Mouse (Mus musculus) limb, embryonic 15.5 days (tissue): ENCODE measurements around the gene Ctdnep1. TPM values are rescaled to one million over a fixed set of nuclear protein-coding genes. Genes with fewer than 3 reads are reported as not detected.
"Not testable (repeated sequence)": the region's sequence is repeated elsewhere in the genome, so short reads cannot be mapped to it uniquely, and the experiment has no call there.

Source experiments
- ATAC-seq: fragments of 200-750 bp; cut with Nextera tagmentation; 2 replicates; pipeline ENCODE4 v1.8.0; 2017; ENCODE audit warnings: low read depth, moderate TSS enrichment; ENCODE audit not compliant: insufficient number of reproducible peaks, low FRiP score, low TSS enrichment
- H3K27ac ChIP-seq: fragments of 300-500 bp; sonication (generic); 2 replicates; pipeline ENCODE4 v1.5.1; 2015; ENCODE audit warnings: moderate library complexity, mild to moderate bottlenecking, inconsistent platforms
- H3K27me3 ChIP-seq: fragments of 300-500 bp; sonication (generic); 2 replicates; pipeline ENCODE4 v1.6.1; 2015; ENCODE audit warnings: inconsistent platforms
- H3K36me3 ChIP-seq: fragments of 300-500 bp; sonication (generic); 2 replicates; pipeline ENCODE4 v1.6.1; 2015; ENCODE audit warnings: inconsistent platforms
- H3K4me1 ChIP-seq: fragments of 300-500 bp; sonication (generic); 2 replicates; pipeline ENCODE4 v1.6.1; 2015; ENCODE audit warnings: inconsistent platforms
- H3K4me2 ChIP-seq: fragments of 300-500 bp; sonication (generic); 2 replicates; pipeline ENCODE4 v1.6.1; 2015; ENCODE audit warnings: mild to moderate bottlenecking, inconsistent platforms
- H3K4me3 ChIP-seq: fragments of 300-500 bp; sonication (generic); 2 replicates; pipeline ENCODE4 v1.5.1; 2015; ENCODE audit warnings: mild to moderate bottlenecking, inconsistent platforms
- H3K9ac ChIP-seq: fragments of 300-500 bp; sonication (generic); 2 replicates; pipeline ENCODE4 v1.6.1; 2015; ENCODE audit warnings: inconsistent platforms
- H3K9me3 ChIP-seq: fragments of 300-500 bp; sonication (generic); 2 replicates; pipeline ENCODE4 v1.6.1; 2016; ENCODE audit warnings: inconsistent platforms
- WGBS: fragments of 180-500 bp; shearing (Covaris S2); methylation state at CpG from one replicate; pipeline ENCODE4 v1.1.7; 2015; 5-methylcytosine and 5-hydroxymethylcytosine counted together
- polyA plus RNA-seq: library from polyadenylated mRNA; unstranded; fragments of >200 nt; fragmentation: Nextera tagmentation; extraction: Ambion mirVana; gene quantifications from 2 replicates; pipeline ENCODE4 v1.2.1, GENCODE M21; 2015

Gene Ctdnep1
- polyA plus RNA-seq, 1 experiment from 2014 or later, result 32.0 TPM

- H3K27ac ChIP-seq, result no peak overlapping the region
Measured at GRCm38 (mm10) chr11:69953267-69953915, 27.6 kb upstream of the Ctdnep1 start.

GRCm38 (mm10) chr11:69955618-69956017 lies 25.3 kb upstream of the Ctdnep1 start:
- not testable (repeated sequence) for H3K27ac ChIP-seq, H3K36me3 ChIP-seq, H3K4me1 ChIP-seq, H3K4me2 ChIP-seq, H3K9me3 ChIP-seq, H3K4me3 ChIP-seq, H3K9ac ChIP-seq, ATAC-seq
- H3K27me3 ChIP-seq, result peaks cover 17% of the 10 kb centered on the region
- 65% methylated on average over 4 of the region's 4 CpGs for WGBS

More at GRCm38 (mm10) chr11:69953267-69953915, 27.6 kb upstream of the Ctdnep1 start:
- no peak overlapping the region for H3K4me3 ChIP-seq
- H3K36me3 ChIP-seq, result no peaks in the 10 kb centered on the region
- no peak for ATAC-seq
- peaks cover 4% of the 10 kb centered on the region for H3K4me1 ChIP-seq
- no peak overlapping the region for H3K9ac ChIP-seq
- WGBS, result 53% methylated on average over 11 of the region's 11 CpGs
- peaks cover under 1% of the 10 kb centered on the region; the same call in 1 of the 2 replicates for H3K27me3 ChIP-seq
- no peaks in the 10 kb centered on the region for H3K9me3 ChIP-seq
- no peak overlapping the region for H3K4me2 ChIP-seq

- Histone ChIP-seq H3K9ac (no peak overlapping the region), H3K9me3 (no peaks in the 10 kb centered on the region), H3K36me3 (no peaks in the 10 kb centered on the region), H3K27me3 (peaks cover 17% of the 10 kb centered on the region), H3K4me2 (no peak overlapping the region), H3K4me1 (no peaks in the 10 kb centered on the region), H3K27ac (no peak overlapping the region), H3K4me3 (no peak overlapping the region)
- 58% methylated on average over 1 of the region's 1 CpGs for WGBS
- ATAC-seq, result no peak
Measured at GRCm38 (mm10) chr11:69956218-69956617, 24.7 kb upstream of the Ctdnep1 start.

DNA sequence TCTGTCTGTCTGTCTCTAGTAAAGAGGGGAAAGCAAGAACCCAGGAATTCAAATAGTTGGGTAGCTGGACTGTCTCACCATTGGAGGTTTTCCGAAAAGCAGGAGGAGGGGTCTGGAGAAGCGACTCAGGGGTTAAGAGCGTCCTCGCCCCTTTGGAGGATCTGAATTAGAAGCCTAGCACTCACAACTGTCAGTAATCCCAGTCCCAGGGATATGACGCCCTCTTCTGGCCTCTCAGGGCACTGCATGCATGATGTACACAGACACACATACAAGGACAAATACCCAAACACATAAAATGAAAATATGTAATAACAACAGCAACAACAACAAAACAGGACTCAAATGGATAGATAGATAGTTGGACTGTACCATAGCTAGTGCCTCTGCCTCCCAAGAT lies 20.3 kb upstream of the Ctdnep1 start:
- Histone ChIP-seq H3K9ac (no peak overlapping the region), H3K4me1 (peaks cover 8% of the 10 kb centered on the region), H3K27ac (no peak overlapping the region), H3K27me3 (peaks cover 55% of the 10 kb centered on the region), H3K4me3 (no peak overlapping the region), H3K9me3 (no peaks in the 10 kb centered on the region), H3K36me3 (no peaks in the 10 kb centered on the region), H3K4me2 (no peak overlapping the region)
- no peak for ATAC-seq
- 40% methylated on average over 5 of the region's 5 CpGs for WGBS

DNA sequence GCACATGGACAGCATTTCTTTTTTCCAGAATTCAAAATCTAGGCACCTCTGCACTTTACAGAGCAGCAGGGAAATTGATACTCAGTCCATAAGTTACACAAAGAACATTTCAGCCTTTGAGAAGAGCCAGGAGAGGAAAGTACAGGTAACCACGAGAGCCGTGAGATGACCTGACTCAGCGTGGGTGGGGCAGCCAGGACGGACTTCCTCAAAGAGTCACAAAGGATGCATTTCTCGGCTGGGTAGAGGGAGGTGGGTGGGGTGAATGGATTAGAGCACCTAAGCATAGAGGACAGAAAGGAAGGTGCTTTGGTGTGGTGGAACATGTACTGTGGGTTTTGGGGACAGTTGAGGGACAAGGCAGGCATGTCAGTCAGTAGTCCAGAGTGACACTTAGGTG lies 19.1 kb upstream of the Ctdnep1 start:
- no peak for ATAC-seq

GRCm38 (mm10) chr11:69964650-69965270 lies 16.2 kb upstream of the Ctdnep1 start, which contains the start of gene Cldn7:
Cldn7 (plus strand) TSS chr11:69964779.
- peaks cover 19% of the 10 kb centered on the region for H3K36me3 ChIP-seq
- H3K9ac ChIP-seq, result no peak within 1 kb of the TSS
- no peak within 1 kb of the TSS for H3K27ac ChIP-seq
- ATAC-seq, result no peak
- H3K4me2 ChIP-seq, result peak within 1 kb of the TSS; percentile 72
- H3K4me3 ChIP-seq, result peak within 1 kb of the TSS; percentile 39
- peaks cover 65% of the 10 kb centered on the region for H3K27me3 ChIP-seq
- WGBS, result 10% methylated on average over 24 of the region's 24 CpGs
- H3K9me3 ChIP-seq, result no peaks in the 10 kb centered on the region
- H3K4me1 ChIP-seq, result peaks cover 24% of the 10 kb centered on the region

More for the DNA sequence above, 19.1 kb upstream of the Ctdnep1 start:
- Histone ChIP-seq H3K9ac (no peak overlapping the region), H3K4me2 (no peak overlapping the region), H3K4me3 (no peak overlapping the region), H3K36me3 (no peaks in the 10 kb centered on the region), H3K27ac (no peak overlapping the region), H3K4me1 (peaks cover 20% of the 10 kb centered on the region), H3K9me3 (no peaks in the 10 kb centered on the region), H3K27me3 (peaks cover 68% of the 10 kb centered on the region)
- 28% methylated on average over 5 of the region's 5 CpGs for WGBS

GRCm38 (mm10) chr11:69965271-69966005 lies 15.5 kb upstream of the Ctdnep1 start:
- no peak for ATAC-seq

GRCm38 (mm10) chr11:69966006-69966859 lies 14.7 kb upstream of the Ctdnep1 start:
- H3K4me3 ChIP-seq, result peak overlapping the region; percentile 39

More at GRCm38 (mm10) chr11:69965271-69966005, 15.5 kb upstream of the Ctdnep1 start:
- Histone ChIP-seq H3K4me2 (peak overlapping the region; percentile 72), H3K9me3 (no peaks in the 10 kb centered on the region), H3K4me1 (peaks cover 24% of the 10 kb centered on the region), H3K36me3 (peaks cover 25% of the 10 kb centered on the region), H3K4me3 (peak overlapping the region; percentile 39), H3K9ac (no peak overlapping the region), H3K27me3 (peaks cover 60% of the 10 kb centered on the region), H3K27ac (no peak overlapping the region)
- WGBS, result 3% methylated on average over 49 of the region's 49 CpGs

DNA sequence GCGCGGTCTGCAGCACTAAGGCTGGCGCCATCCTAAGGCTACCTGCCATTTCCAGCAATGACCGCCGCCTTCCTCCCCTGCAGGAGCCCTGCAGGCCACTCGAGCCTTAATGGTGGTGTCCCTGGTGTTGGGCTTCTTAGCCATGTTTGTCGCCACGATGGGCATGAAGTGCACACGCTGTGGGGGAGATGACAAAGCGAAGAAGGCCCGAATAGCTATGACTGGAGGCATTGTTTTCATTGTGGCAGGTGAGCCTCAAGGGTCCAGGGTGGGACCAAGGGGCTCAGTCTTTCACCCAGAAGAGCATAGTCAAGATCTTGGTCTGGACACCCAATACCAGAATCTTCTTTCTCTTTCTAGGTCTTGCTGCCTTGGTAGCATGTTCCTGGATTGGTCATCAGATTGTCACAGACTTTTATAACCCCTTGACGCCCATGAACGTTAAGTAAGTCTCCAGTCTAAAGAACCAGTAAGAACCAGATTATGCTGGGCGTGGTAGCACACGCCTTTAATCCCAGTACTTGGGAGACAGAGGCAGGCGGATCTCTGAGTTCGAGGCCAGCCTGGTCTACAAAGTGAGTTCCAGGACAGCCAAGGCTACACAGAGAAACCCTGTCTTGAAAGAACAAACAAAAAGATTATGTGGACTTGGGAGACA lies 14.0 kb upstream of the Ctdnep1 start:
- H3K4me2 ChIP-seq, result peak overlapping the region; percentile 72
- peaks cover 56% of the 10 kb centered on the region for H3K27me3 ChIP-seq
- H3K4me1 ChIP-seq, result peaks cover 24% of the 10 kb centered on the region
- no peak for ATAC-seq
- peak overlapping the region; percentile 45; the same call in 1 of the 2 replicates for H3K9ac ChIP-seq
- no peaks in the 10 kb centered on the region for H3K9me3 ChIP-seq
- WGBS, result 41% methylated on average over 17 of the region's 17 CpGs
- H3K27ac ChIP-seq, result no peak overlapping the region
- peak overlapping the region; percentile 39 for H3K4me3 ChIP-seq
- peaks cover 37% of the 10 kb centered on the region for H3K36me3 ChIP-seq

More at GRCm38 (mm10) chr11:69966006-69966859, 14.7 kb upstream of the Ctdnep1 start:
- peak; percentile 57; the same call in 1 of the 2 replicates for ATAC-seq
- peak overlapping the region; percentile 45 for H3K9ac ChIP-seq
- H3K4me2 ChIP-seq, result peak overlapping the region; percentile 72
- H3K27me3 ChIP-seq, result peaks cover 58% of the 10 kb centered on the region
- H3K9me3 ChIP-seq, result no peaks in the 10 kb centered on the region
- WGBS, result 2% methylated on average over 58 of the region's 59 CpGs
- H3K27ac ChIP-seq, result no peak overlapping the region
- peaks cover 29% of the 10 kb centered on the region for H3K36me3 ChIP-seq
- peaks cover 24% of the 10 kb centered on the region for H3K4me1 ChIP-seq

DNA sequence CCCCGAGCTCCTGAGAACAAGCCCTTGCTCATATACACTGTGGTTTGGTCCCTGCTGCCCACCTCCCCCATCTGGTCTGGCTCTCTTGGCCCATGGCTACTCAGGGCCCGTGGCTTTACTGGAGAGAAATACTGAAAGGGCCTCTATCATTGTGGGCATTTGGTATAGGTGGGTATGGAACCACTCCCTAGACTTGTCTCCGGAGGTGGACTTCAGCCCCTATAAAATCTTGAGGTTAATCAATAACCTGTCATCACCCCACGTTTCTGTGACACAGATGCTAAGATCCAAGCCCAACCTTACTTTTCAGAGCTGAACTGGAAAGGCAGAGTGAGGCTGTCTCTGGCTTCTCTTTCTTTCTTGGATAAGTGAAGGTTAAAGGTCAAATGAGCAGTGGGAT lies 12.2 kb upstream of the Ctdnep1 start:
- no peaks in the 10 kb centered on the region for H3K9me3 ChIP-seq
- H3K27me3 ChIP-seq, result peaks cover 38% of the 10 kb centered on the region
- no peak overlapping the region for H3K9ac ChIP-seq
- H3K4me3 ChIP-seq, result no peak overlapping the region
- peaks cover 24% of the 10 kb centered on the region for H3K4me1 ChIP-seq
- no peak overlapping the region for H3K27ac ChIP-seq
- H3K4me2 ChIP-seq, result no peak overlapping the region
- WGBS, result 80% methylated on average over 4 of the region's 4 CpGs
- H3K36me3 ChIP-seq, result peaks cover 54% of the 10 kb centered on the region
- no peak for ATAC-seq

DNA sequence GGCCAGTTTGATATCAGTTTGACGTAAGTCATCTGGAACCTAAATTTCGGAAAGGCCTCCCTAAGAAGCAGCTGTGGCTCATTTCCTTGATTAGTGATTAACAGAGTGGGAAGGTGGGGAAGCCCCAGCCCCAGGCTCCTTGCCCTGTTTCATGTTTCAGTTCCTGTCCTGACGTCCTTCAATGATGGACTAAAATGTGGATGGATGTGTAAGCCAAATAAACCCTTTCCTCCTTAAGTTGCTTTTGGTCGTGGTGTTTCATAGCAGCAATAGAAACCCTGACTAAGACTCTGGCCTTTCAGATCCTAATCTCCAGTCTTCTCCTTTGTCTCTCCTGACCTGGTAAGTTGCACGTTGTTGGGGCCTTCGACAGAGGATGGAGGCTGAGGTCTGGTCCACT lies 10.7 kb upstream of the Ctdnep1 start:
- peaks cover 20% of the 10 kb centered on the region for H3K4me1 ChIP-seq
- ATAC-seq, result no peak
- 81% methylated on average over 6 of the region's 6 CpGs for WGBS
- H3K27ac ChIP-seq, result no peak overlapping the region
- no peaks in the 10 kb centered on the region for H3K9me3 ChIP-seq
- H3K27me3 ChIP-seq, result peaks cover 24% of the 10 kb centered on the region
- no peak overlapping the region for H3K4me3 ChIP-seq
- H3K4me2 ChIP-seq, result no peak overlapping the region
- peaks cover 68% of the 10 kb centered on the region for H3K36me3 ChIP-seq
- H3K9ac ChIP-seq, result no peak overlapping the region
